Mouse (Mus musculus): Measurements from ENCODE around the gene Phf3. TPM values are rescaled to one million over a fixed set of nuclear protein-coding genes. Genes with fewer than 3 reads are reported as not detected.

The Phf3 gene
- total RNA-seq, 2 experiments from 2014 or later, result 94.6 to 107 TPM

DNA sequence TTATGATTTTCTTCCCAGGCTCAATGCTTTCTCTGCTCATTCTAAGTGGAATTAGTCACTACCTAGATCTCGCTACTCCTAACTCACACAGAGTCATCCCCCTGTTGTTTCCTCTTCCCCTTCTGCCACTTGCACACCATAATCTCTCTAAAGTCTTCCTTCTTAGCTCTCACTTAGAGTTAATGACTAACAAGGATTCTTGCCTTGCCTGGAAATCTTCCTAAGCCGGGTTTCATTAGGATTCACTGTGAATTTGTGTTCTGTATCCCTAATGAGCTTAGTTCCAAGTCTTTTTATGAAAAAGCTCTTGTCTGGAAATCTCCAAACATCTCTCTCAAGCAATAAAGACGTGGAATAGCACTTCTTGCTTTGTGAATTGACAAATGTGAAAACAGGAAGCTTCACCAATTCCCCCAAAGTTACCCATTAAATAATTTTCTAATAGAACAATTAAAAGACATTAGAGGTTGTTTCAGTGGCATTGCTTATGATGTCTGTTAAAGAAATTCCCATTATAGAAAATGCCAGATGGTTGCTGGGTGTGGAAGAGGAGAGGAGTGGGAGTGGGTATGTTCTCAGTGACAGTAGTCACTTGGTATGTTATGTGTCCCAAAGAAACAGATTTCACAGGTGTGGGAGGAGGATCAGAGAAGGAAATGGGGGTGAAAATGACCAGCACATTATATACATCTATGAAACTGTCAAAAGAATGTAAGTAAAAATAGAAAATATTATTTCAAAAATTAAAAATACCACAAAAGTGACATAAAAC, 118.1 kb downstream of the Phf3 start:
- Histone ChIP-seq H3K4me3 (no peak overlapping the region), H3K27ac (peak overlapping the region; percentile 84)
- no peak for DNase-seq (ENCODE audit: extremely low spot score in 1 of 2, low spot score in 2 of 2)
- intact Hi-C loops (cut with DNase I), result no loop called here
- no peak for TF ChIP-seq CTCF (IDR thresholded peaks at IDR 0.05)

Other genes starting within 250 kb of the Phf3 start
- not detected for gene AC153137.1, start 104.0 kb upstream of the Phf3 start, total RNA-seq (2021)